Mouse (Mus musculus): ENCODE measurements at regions not wholly inside any gene's neighbourhood (a gene's known extent, or its start where the extent isn't known, plus 50 kb on each side); places are given as distances from the start of the nearest gene placed in this dataset.

GRCm38 (mm10) chr13:102094193-102094592 lies 326.2 kb upstream of the Pik3r1 start:
- no peak overlapping the region for H3K27ac ChIP-seq
- H3K4me3 ChIP-seq, result no peak overlapping the region
- no peak for DNase-seq (ENCODE audit: low spot score in 2 of 2)
- no peak for TF ChIP-seq CTCF (conservative IDR thresholded peaks at IDR 0.05)

- no peak for DNase-seq (ENCODE audit: low spot score in 2 of 2)
- no peak overlapping the region for H3K27ac ChIP-seq
- no peak for TF ChIP-seq CTCF (conservative IDR thresholded peaks at IDR 0.05)
- H3K4me3 ChIP-seq, result no peak overlapping the region
These were observed 335.1 kb upstream of the Pik3r1 start for GRCm38 (mm10) chr13:102103161-102103560.

- no peak overlapping the region for H3K4me3 ChIP-seq
- TF ChIP-seq CTCF (conservative IDR thresholded peaks at IDR 0.05), result no peak
These were observed 338.2 kb upstream of the Pik3r1 start for GRCm38 (mm10) chr13:102106188-102106587.

GRCm38 (mm10) chr13:102108204-102108603 lies 340.2 kb upstream of the Pik3r1 start:
- TF ChIP-seq CTCF (conservative IDR thresholded peaks at IDR 0.05), result no peak
- Histone ChIP-seq H3K4me3 (no peak overlapping the region), H3K27ac (no peak overlapping the region)
- DNase-seq (ENCODE audit: low spot score in 2 of 2), result no peak

More at GRCm38 (mm10) chr13:102106188-102106587, 338.2 kb upstream of the Pik3r1 start:
- no peak overlapping the region for H3K27ac ChIP-seq
- DNase-seq (ENCODE audit: low spot score in 2 of 2), result no peak

DNA sequence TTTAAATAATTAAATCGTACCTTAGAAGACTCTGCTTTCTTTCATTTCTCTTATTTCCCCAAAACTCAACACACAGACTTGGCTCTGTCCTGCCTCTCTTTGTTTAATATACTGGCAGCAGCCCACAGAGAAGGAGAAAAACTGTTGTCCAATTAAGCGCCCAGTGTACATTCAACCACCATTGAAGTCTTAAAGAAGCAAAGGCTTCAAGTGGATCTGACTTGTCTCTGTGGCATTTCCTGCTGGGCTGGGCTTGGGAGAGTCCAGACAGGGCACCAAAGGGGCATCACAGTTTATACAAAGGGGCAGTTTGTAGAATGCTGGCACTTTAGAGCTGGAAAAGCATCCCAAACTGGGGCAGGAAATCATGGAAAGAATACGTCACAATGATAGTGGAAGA lies 340.9 kb upstream of the Pik3r1 start:
- DNase-seq (ENCODE audit: low spot score in 2 of 2), result no peak
- no peak for TF ChIP-seq CTCF (conservative IDR thresholded peaks at IDR 0.05)
- no peak overlapping the region for H3K4me3 ChIP-seq
- H3K27ac ChIP-seq, result no peak overlapping the region

DNA sequence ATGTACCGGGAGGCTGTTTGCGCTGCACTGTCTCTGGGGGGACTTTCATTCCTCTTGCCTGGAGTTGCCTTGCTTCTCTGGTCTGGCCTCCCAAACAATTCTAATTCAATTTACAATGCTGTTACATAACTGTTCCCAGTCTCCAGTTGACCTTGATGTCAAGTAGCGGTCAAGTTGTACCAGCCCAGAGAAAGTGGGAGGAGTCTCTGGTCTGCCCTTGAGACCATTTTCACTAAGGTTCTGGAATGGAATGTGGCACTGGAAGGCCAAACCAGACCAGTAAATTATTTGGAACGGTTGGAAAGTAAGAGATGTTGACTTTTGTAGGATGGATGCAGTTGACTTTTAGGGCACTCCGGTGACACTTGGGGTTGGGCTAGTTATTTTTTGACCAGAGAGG lies 345.9 kb upstream of the Pik3r1 start:
- Histone ChIP-seq H3K27ac (no peak overlapping the region), H3K4me3 (no peak overlapping the region)
- DNase-seq (ENCODE audit: low spot score in 2 of 2), result no peak
- no peak for TF ChIP-seq CTCF (conservative IDR thresholded peaks at IDR 0.05)

DNA sequence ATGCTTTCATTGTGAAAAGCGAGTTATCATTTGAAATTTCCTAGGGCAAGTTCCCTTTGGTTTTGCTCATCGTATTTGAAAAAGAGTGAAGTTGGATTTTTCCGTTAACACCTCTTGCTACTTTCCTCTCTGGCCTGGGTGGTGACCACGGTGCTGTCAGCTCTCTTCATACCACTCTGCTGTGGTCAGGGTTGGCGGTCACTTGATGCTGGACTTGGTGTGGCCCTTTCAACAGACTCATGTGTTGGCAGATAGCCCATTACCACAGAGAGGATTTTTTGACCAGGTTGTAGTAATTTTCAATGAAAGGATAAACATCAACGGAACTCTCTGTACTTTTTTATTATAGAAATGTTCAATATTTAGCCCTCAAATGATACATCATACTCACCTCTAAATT lies 354.3 kb upstream of the Pik3r1 start:
- no peak for TF ChIP-seq CTCF (conservative IDR thresholded peaks at IDR 0.05)
- no peak overlapping the region for H3K27ac ChIP-seq

DNA sequence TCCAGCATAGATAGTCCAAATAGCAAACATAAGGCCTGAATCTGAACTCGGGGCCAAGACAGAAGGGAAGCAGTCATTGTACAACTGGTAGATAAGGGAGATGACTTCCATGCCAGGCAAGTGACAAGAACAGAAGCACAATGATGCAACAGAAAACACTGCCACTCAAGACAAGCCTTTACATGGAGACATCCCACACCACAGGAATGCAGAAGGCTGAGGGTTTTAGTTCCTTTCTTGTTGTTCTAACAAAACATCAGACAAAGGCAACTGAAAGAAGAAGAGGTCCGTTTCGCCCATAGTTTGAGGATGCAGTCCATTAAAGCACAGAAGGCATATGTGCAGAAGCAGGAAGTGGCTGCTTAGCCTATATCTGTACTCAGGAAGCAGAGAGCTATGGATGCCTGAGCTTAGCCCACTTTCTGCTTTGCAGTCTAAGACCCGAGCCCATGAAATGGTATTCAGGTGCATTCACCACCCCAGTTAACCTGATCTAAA lies 360.0 kb upstream of the Pik3r1 start:
- H3K4me3 ChIP-seq, result no peak overlapping the region
- no peak overlapping the region for H3K27ac ChIP-seq
- no peak for DNase-seq (ENCODE audit: low spot score in 2 of 2)
- no peak for TF ChIP-seq CTCF (conservative IDR thresholded peaks at IDR 0.05)

More for the DNA sequence above, 354.3 kb upstream of the Pik3r1 start:
- H3K4me3 ChIP-seq, result no peak overlapping the region
- DNase-seq (ENCODE audit: low spot score in 2 of 2), result no peak

DNA sequence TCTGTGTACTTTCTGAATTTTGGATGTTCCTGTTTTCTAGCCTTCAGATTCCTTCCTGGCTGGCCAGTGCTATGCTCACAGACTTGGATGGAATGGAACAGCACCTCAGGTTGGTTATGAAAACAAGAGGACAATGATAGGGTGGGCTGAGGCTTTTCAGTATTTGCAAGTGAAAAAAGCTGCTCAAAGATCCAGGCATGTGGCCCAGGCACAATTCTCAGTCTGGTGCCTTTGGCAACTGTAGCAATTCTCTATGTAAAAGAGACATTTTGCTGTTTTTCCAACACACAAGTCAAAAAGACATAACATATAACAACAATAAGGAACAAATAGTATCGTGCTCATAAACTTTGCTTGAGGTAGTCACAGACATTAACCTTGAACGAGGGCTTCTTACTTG lies 363.4 kb upstream of the Pik3r1 start:
- DNase-seq (ENCODE audit: low spot score in 2 of 2), result no peak
- TF ChIP-seq CTCF (conservative IDR thresholded peaks at IDR 0.05), result no peak
- Histone ChIP-seq H3K4me3 (no peak overlapping the region), H3K27ac (no peak overlapping the region)

GRCm38 (mm10) chr13:102132154-102132553 lies 364.1 kb upstream of the Pik3r1 start:
- TF ChIP-seq CTCF (conservative IDR thresholded peaks at IDR 0.05), result no peak
- no peak for DNase-seq (ENCODE audit: low spot score in 2 of 2)
- H3K4me3 ChIP-seq, result no peak overlapping the region
- H3K27ac ChIP-seq, result no peak overlapping the region

- no peak for DNase-seq (ENCODE audit: low spot score in 2 of 2)
- TF ChIP-seq CTCF (conservative IDR thresholded peaks at IDR 0.05), result no peak
- no peak overlapping the region for H3K27ac ChIP-seq
- no peak overlapping the region for H3K4me3 ChIP-seq
These were observed 364.7 kb upstream of the Pik3r1 start for GRCm38 (mm10) chr13:102132696-102133095.

DNA sequence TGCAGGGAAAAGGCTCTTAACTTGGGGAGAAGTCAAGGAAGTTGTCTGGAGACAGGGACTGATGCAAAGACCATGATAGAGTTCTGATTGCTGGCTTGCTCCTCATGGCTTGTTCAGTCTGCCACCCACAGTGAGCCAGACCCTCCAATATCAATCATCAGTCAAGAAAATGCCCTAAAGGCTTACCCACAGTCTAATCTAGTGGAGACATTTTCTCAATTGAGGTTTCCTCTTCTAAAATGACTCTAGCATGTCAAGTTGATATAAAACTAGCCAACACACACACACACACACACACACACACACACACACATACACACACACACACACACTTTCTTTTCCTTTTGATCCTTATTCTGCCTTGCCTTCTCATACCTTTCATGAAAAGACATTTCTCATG lies 367.2 kb upstream of the Pik3r1 start:
- DNase-seq (ENCODE audit: low spot score in 2 of 2), result no peak
- TF ChIP-seq CTCF (conservative IDR thresholded peaks at IDR 0.05), result no peak
- H3K27ac ChIP-seq, result no peak overlapping the region
- H3K4me3 ChIP-seq, result no peak overlapping the region

- TF ChIP-seq CTCF (conservative IDR thresholded peaks at IDR 0.05), result no peak
- H3K4me3 ChIP-seq, result no peak overlapping the region
- H3K27ac ChIP-seq, result no peak overlapping the region
- DNase-seq (ENCODE audit: low spot score in 2 of 2), result no peak
These were observed 375.0 kb upstream of the Pik3r1 start for GRCm38 (mm10) chr13:102142986-102143385.

DNA sequence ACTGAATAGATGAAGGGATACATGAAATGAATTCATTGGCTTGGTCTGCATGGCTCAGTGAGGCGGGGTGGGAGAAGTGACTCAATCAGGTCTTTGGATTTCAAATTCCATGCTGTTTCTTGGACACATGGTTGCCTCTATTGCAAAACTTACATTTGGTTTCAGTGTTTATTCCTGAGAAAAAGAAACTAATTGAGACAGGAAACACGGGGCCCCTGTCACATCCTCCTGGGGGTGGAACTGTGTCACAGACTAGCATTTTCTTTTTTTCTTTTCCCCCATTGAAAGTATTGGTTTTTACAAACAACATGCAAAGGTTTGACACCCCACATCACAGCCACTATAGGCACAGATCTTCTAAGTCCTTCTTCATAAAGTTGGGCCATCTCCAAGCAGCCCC lies 375.8 kb upstream of the Pik3r1 start:
- TF ChIP-seq CTCF (conservative IDR thresholded peaks at IDR 0.05), result no peak
- Histone ChIP-seq H3K4me3 (no peak overlapping the region), H3K27ac (no peak overlapping the region)
- DNase-seq (ENCODE audit: low spot score in 2 of 2), result no peak

- DNase-seq (ENCODE audit: low spot score in 2 of 2), result no peak
- no peak overlapping the region for H3K4me3 ChIP-seq
- no peak overlapping the region for H3K27ac ChIP-seq
- TF ChIP-seq CTCF (conservative IDR thresholded peaks at IDR 0.05), result no peak
These were observed 380.0 kb upstream of the Pik3r1 start for GRCm38 (mm10) chr13:102148039-102148438.
